Mouse (Mus musculus) liver, adult (tissue): ENCODE measurements around the gene Zfp429.

ENCODE experiments used
- GATA4 ChIP-seq: IDR thresholded peaks from 2 replicates; pipeline ENCODE4 v1.6.1; 2014; ENCODE audit warnings: mild to moderate bottlenecking, low read length; ENCODE audit not compliant: insufficient replicate concordance

Zfp429 gene

GRCm38 (mm10) chr13:67399183-67399903 is at the start of gene Zfp429:
Gene Zfp429, minus strand, starts transcription at chr13:67399819.
- peak; percentile 47; the same call in 1 of the 2 replicates for TF ChIP-seq GATA4

GRCm38 (mm10) chr13:67428116-67428515 is 28.5 kb upstream of the Zfp429 start:
- no peak for TF ChIP-seq GATA4

DNA sequence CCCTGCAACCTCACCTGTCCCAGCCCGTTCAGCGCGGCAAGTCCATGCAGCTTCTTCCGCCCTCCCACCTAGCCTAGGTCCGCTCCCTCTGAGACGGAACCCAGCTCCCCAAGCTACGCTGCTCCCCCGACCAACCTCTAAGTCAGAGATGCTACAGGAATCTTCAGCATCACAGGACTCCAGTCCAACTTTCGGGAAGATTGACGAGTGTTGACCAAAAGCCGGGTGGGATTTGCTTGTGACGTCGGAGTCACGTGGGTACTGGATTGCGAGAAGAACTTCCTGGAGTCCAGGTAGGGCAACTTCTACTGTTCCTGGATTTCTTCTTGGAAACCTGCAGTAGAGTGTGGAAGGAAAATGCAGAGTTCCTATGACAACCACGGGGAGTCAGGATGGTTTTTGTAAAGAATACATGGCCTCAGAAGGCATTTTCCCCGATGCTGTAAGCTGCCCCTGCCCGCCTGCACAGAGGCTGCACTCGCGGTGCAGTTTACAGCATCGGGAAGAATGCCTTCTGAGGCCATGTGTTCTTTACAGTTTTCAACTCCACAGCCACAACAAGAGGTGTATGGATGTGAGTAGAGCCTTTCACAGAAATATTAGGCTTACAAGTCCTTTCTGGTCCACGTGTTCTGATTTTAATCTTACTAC is 21.7 kb upstream of the Zfp429 start, which contains the start of gene Zfp459:
Zfp459 (minus strand) TSS at position 212 of the 651 bp plus-strand sequence.
- TF ChIP-seq GATA4: no peak

DNA sequence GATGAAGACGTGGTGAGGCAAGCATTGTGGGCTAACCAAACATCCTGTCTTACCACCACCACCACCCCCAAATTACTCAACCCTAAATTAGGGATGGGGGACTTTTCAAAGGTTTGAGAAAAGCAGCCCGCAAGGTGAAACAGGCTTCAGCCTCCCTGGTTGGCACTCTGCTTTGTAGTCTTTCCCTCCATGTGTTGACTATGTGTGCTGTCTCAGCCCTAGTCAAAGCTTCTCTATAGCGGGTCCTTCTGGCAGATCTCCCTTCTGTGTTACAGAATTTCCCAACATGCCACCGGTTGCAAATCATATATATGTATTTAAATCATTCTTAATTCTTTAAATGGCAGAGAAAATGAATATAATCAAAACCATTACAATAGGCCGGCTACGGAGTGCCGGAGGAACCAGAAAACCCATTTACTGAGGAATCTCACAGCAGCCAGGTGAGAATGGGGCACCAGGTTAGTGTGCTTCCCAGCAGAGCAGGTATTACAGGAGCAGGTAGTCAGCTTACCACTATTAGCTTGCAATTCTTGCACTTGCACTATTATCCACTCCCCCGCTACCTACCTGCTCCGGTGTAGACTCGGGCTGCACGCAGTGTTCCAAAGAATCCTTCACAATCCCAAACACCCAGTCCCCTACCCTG is 21.1 kb upstream of the Zfp429 start:
- TF ChIP-seq GATA4: no peak

- no peak for TF ChIP-seq GATA4
Observed at GRCm38 (mm10) chr13:67416811-67417210, 17.2 kb upstream of the Zfp429 start.

- no peak for TF ChIP-seq GATA4
Observed at GRCm38 (mm10) chr13:67415759-67416158, 16.1 kb upstream of the Zfp429 start.

DNA sequence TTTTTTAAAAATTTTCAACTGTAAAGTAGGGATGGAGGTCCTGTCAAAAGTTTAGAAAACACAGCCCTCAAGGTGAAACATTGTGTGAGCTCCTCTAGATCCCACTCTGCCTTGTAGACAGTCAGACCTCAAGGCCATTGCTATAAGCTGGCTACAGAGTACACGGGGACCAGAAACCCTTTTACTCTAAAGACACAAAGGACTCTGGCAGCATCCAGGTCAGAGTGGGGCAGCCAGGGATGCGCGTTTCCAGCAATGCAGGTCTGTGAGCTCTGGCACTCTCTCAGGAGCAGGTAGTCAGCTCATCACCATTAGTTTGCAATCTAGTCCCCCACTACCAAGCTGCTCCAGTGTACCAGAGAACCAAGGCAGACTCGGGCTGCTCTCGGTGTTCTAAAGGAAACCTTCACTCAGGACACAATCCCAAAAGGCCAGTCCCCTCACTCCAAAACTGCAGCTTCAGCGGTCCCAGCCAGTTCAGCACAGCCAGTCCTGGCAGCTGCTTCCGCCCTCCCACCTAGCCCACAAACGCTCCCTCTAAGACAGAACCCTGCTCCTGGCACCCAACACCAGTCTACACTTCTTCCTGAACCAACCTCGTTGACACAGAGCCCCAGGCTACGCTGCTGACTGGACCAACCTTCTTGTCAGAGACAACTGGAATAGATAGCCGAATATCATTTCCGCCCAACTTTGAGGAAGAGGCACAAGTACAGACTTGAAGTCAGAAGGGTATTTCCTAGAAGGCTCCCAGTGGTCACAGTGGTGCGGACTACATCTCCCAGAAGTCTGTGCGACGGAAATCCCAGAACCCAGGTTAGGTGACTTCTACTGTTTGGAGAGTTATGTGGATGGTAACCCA is 24.3 kb downstream of the Zfp429 start, which contains the start of the genes Gm28041 and Zfp456:
Gm28041 (minus strand) TSS at position 684 of the 862 bp plus-strand sequence.
Zfp456 (minus strand) TSS at position 761 of the 862 bp plus-strand sequence.
- TF ChIP-seq GATA4: peak; percentile 36; the same call in 1 of the 2 replicates

GRCm38 (mm10) chr13:67360131-67360744 is 39.4 kb downstream of the Zfp429 start, which contains the start of the genes Gm28044 and Zfp953:
Gene Gm28044, minus strand, starts transcription at chr13:67360536.
Gene Zfp953, minus strand, starts transcription at chr13:67360605.
- TF ChIP-seq GATA4: peak; percentile 85

- no peak for TF ChIP-seq GATA4
Observed at GRCm38 (mm10) chr13:67351854-67352253, 47.8 kb downstream of the Zfp429 start.

GRCm38 (mm10) chr13:67343422-67343821 is 56.2 kb downstream of the Zfp429 start:
- TF ChIP-seq GATA4: no peak
